Mouse (Mus musculus) forebrain, embryonic 14.5 days (tissue): Measurements from ENCODE around the gene Kcnip3. TPM values are rescaled to one million over a fixed set of nuclear protein-coding genes. Genes with fewer than 3 reads are reported as not detected.

Experiments used
- ATAC-seq: fragments of 200-750 bp; cut with Nextera tagmentation; 2 replicates; pipeline ENCODE4 v1.8.0; 2017; ENCODE audit warnings: mild to moderate bottlenecking, moderate library complexity
- DNase-seq: peaks from one replicate; pipeline ENCODE4 v3.0.0-alpha.2; 2015; ENCODE audit warnings: low spot score
- H3K27ac ChIP-seq: fragments of 300-500 bp; sonication (generic); 2 replicates; pipeline ENCODE4 v1.5.1; 2014; ENCODE audit warnings: low read depth, mild to moderate bottlenecking, control low read depth, low read length, moderate library complexity
- H3K27me3 ChIP-seq: fragments of 300-500 bp; sonication (generic); replicated peaks from 2 replicates; pipeline ENCODE4 v1.6.1; 2014; ENCODE audit warnings: low read length, control low read depth, mixed read lengths; ENCODE audit not compliant: control insufficient read depth, insufficient read depth
- H3K36me3 ChIP-seq: fragments of 300-500 bp; sonication (generic); 2 replicates; pipeline ENCODE4 v1.6.1; 2014; ENCODE audit warnings: low read length, control low read depth; ENCODE audit not compliant: control insufficient read depth, insufficient read depth
- H3K4me1 ChIP-seq: fragments of 300-500 bp; sonication (generic); 2 replicates; pipeline ENCODE4 v1.6.1; 2014; ENCODE audit warnings: antibody characterized with exemption, low read length, control low read depth; ENCODE audit not compliant: control insufficient read depth, insufficient read depth
- H3K4me2 ChIP-seq: fragments of 300-500 bp; sonication (generic); 2 replicates; pipeline ENCODE4 v1.6.1; 2014; ENCODE audit warnings: mild to moderate bottlenecking, control low read depth, low read length
- H3K4me3 ChIP-seq: fragments of 300-500 bp; sonication (generic); 2 replicates; pipeline ENCODE4 v1.5.1; 2014; ENCODE audit warnings: low read depth, low read length, control low read depth
- H3K9ac ChIP-seq: fragments of 300-500 bp; sonication (generic); 2 replicates; pipeline ENCODE4 v1.6.1; 2014; ENCODE audit warnings: mild to moderate bottlenecking, low read length, control low read depth, moderate library complexity
- H3K9me3 ChIP-seq: fragments of 300-500 bp; sonication (generic); replicated peaks from 2 replicates; pipeline ENCODE4 v1.6.1; 2016; ENCODE audit warnings: low read length, control low read depth, mixed read lengths; ENCODE audit not compliant: control insufficient read depth
- WGBS: fragments of 180-500 bp; shearing (Covaris S2); extraction: QIAGEN DNeasy Blood & Tissue Kit; methylation state at CpG from one replicate; pipeline ENCODE4 v1.1.7; 2014; 5-methylcytosine and 5-hydroxymethylcytosine counted together
- polyA plus RNA-seq: library from polyadenylated mRNA; unstranded; fragments of >200 nt; fragmentation: Nextera tagmentation; extraction: Ambion mirVana; gene quantifications from 2 replicates; pipeline ENCODE4 v1.2.1, GENCODE M21; 2014

Gene Kcnip3
- polyA plus RNA-seq, 1 experiment from 2014 or later, result 15.1 TPM

DNA sequence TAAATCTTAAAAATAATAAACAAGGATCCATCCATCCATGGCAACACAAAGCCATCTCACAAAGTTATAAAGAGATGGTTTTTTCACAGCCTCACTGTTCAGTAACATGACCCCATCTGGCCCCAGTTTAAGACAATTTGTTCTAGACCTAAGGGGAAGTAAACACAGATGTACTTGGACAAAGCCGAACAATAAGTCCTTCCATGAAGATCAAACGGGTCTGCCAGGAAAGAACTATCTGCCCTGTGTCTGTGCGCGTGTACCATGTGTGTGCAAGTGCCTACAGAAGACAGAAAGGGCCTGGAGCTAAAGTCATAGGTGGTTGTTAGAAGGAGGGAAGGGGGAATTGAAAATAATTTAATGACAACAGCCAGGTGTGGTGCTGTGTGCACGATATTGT lies 51.7 kb downstream of the Kcnip3 start:
- H3K4me2 ChIP-seq, result no peak overlapping the region
- no peaks in the 10 kb centered on the region for H3K4me1 ChIP-seq
- no peak overlapping the region for H3K27ac ChIP-seq
- no peaks in the 10 kb centered on the region for H3K36me3 ChIP-seq
- no peaks in the 10 kb centered on the region for H3K9me3 ChIP-seq
- ATAC-seq (no peak), DNase-seq (no peak)
- H3K4me3 ChIP-seq, result no peak overlapping the region
- no peaks in the 10 kb centered on the region for H3K27me3 ChIP-seq
- H3K9ac ChIP-seq, result no peak overlapping the region
- 92% methylated on average over 5 of the region's 5 CpGs for WGBS

DNA sequence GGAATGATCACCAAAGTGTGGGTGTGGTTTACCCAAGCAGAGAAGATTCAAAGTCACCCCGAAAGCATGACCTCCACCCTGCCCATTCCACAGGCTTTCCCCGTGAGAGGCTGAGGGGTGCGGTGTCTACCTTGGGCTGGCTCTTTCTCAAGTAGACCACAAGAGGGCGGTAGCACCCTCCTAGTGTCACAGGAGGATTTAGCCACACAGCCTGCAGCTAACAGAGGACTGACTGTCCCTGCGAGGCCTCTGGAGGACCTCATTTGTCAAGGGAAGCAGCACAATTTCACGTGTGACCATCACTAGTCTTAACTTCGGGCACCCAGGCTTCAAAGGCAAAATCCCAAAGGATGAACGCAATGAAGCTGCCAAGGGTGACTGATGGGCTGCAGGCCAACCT lies 59.6 kb downstream of the Kcnip3 start:
- no peak overlapping the region for H3K4me3 ChIP-seq
- no peaks in the 10 kb centered on the region for H3K4me1 ChIP-seq
- H3K4me2 ChIP-seq, result no peak overlapping the region
- no peaks in the 10 kb centered on the region for H3K36me3 ChIP-seq
- no peaks in the 10 kb centered on the region for H3K9me3 ChIP-seq
- DNase-seq (peak; percentile 83), ATAC-seq (peak; percentile 82)
- WGBS, result 14% methylated on average over 8 of the region's 8 CpGs
- no peak overlapping the region for H3K27ac ChIP-seq
- no peaks in the 10 kb centered on the region for H3K27me3 ChIP-seq
- H3K9ac ChIP-seq, result no peak overlapping the region

DNA sequence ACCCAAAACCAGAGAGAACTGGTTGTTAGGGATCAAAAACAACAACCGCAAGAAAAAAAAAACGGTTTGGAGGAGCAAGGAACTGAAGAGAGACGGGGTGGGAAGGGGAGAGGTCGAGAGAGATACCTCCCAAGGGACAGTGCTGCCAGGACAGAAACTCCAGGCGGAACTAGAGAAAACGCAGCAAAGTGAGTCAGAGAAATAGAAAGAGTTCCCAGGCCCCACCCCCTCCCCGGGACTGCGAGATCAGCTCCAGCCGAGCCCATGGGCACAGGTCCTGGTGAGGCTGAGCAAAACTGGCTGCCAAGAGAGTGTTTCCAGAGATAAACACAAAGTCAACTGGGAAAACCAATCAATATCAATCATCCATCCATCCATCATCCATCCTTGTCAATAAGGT lies 60.5 kb downstream of the Kcnip3 start:
- Histone ChIP-seq H3K27ac (no peak overlapping the region), H3K27me3 (no peaks in the 10 kb centered on the region), H3K9ac (no peak overlapping the region), H3K4me1 (no peaks in the 10 kb centered on the region), H3K9me3 (no peaks in the 10 kb centered on the region), H3K4me3 (no peak overlapping the region), H3K4me2 (no peak overlapping the region), H3K36me3 (no peaks in the 10 kb centered on the region)
- ATAC-seq, result no peak
- WGBS, result 65% methylated on average over 9 of the region's 9 CpGs
- DNase-seq, result no peak

DNA sequence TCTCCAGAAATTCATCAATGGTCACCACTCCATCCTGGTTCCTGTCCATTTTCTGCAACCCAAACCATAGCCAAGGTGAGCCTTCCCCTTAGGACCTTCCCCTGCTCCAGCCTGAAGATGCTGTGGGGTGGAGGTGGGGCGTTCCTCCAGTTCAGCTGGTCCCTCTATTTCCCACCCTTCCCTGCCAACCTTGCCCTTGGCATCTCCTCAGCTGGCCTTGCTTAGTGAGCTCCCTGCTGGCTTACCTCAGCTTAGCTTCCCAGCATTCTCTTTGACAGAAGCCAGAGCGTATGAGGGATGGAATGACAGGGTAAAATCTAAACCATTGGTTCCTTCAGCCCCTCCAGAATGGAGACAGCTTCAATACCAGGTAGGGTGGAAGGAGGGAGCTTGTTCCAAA lies 62.6 kb downstream of the Kcnip3 start:
- ATAC-seq, result no peak
- no peak for DNase-seq
- Histone ChIP-seq H3K9me3 (no peaks in the 10 kb centered on the region), H3K4me3 (no peak overlapping the region), H3K4me1 (no peaks in the 10 kb centered on the region), H3K27me3 (no peaks in the 10 kb centered on the region), H3K27ac (no peak overlapping the region), H3K4me2 (no peak overlapping the region), H3K36me3 (no peaks in the 10 kb centered on the region), H3K9ac (no peak overlapping the region)
- WGBS, result 74% methylated on average over 2 of the region's 2 CpGs

DNA sequence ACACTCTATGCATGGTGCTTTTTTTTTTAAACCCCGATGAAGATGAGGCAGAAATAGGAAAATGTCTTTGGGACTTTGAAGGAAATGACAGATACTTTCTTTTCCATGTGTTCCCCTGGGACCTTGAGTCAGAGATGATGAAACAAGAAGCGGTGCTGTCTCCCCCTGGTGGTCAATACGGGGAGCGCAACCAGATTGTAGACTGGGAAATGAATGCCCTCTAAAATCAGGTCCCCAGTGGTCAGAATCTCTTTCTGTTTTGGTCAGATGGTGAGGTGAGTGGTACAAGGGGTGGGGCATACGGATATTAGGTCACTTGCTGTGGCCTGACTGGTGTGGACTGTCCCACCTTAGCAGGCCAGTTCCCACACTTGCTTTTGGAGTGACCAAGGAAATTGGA lies 68.1 kb downstream of the Kcnip3 start:
- no peak overlapping the region for H3K27ac ChIP-seq
- H3K4me3 ChIP-seq, result no peak overlapping the region
- H3K4me1 ChIP-seq, result no peaks in the 10 kb centered on the region
- no peak overlapping the region for H3K9ac ChIP-seq
- no peaks in the 10 kb centered on the region for H3K36me3 ChIP-seq
- WGBS, result 2% methylated on average over 5 of the region's 5 CpGs
- H3K27me3 ChIP-seq, result no peaks in the 10 kb centered on the region
- H3K9me3 ChIP-seq, result no peaks in the 10 kb centered on the region
- no peak overlapping the region for H3K4me2 ChIP-seq
- DNase-seq (peak; percentile 79), ATAC-seq (no peak)

DNA sequence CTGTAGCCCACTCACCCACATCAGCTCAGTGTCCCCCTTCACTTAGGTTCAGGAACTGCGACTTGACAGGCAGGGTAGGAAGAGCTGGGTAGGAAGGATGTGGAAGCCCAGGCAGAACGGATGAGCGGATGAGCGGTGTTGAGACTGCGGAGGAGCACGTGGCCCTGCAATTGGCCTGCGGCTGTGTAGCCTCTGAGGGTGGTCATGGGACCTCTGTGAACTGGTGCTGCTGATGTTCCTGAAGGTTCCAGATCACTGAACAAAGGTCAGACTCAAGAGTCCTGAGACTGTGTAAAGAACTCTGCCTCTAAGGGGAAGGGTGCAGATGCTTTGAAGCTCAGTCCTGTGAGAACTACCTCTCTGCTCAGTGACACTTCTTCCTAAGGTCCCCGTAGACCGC lies 68.8 kb downstream of the Kcnip3 start:
- H3K4me1 ChIP-seq, result no peaks in the 10 kb centered on the region
- no peaks in the 10 kb centered on the region for H3K36me3 ChIP-seq
- ATAC-seq, result no peak
- H3K27me3 ChIP-seq, result no peaks in the 10 kb centered on the region
- H3K9me3 ChIP-seq, result no peaks in the 10 kb centered on the region
- no peak for DNase-seq
- no peak overlapping the region for H3K9ac ChIP-seq
- H3K27ac ChIP-seq, result no peak overlapping the region
- WGBS, result 75% methylated on average over 9 of the region's 9 CpGs
- no peak overlapping the region for H3K4me3 ChIP-seq
- no peak overlapping the region for H3K4me2 ChIP-seq

DNA sequence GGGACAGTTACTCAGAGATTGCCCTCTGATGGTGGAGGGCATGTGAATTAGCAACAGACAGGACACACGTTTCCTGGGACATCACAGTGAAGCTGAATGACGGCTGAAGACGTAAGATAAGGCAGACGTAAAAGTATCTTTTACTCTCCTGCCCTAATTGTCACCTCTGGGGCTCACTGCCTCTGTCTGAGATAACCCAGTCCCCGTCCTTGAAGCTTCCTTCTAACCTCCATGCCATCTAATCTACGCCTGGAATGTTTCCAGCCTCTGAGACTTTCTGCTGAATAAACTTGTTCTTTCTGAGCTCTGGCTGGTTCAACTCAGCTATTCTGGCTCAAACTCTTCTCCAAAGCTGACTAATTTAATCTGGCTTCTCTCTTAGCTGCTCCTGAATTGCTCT lies 70.1 kb downstream of the Kcnip3 start:
- WGBS, result 57% methylated on average over 6 of the region's 6 CpGs
- Histone ChIP-seq H3K27me3 (no peaks in the 10 kb centered on the region), H3K9me3 (no peaks in the 10 kb centered on the region)

DNA sequence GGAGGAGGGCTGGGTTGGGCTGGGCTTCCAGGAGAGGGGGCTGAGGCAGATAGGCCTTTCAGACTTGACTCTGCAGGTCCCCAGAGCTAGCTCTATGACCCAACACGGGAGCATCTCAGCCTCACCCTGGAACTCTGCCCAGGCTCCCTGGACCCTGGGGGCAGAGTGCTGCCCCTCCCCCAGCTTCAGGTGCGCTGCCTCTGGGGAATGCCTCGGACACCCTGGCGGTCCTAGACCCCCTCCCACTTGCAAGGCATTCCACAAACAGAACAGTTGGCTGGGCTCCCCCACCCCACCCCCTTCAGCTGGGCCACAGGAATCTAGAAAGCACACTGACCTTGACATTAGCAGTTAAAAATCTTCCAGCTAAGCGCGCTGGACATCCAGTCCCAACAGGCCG lies 72.2 kb downstream of the Kcnip3 start:
- no peaks in the 10 kb centered on the region for H3K9me3 ChIP-seq
- WGBS, result 52% methylated on average over 7 of the region's 7 CpGs
- no peaks in the 10 kb centered on the region for H3K36me3 ChIP-seq
- H3K27me3 ChIP-seq, result no peaks in the 10 kb centered on the region
- no peak for ATAC-seq
- H3K4me3 ChIP-seq, result no peak overlapping the region
- H3K27ac ChIP-seq, result no peak overlapping the region
- H3K4me2 ChIP-seq, result no peak overlapping the region
- peaks cover 1% of the 10 kb centered on the region for H3K4me1 ChIP-seq
- H3K9ac ChIP-seq, result no peak overlapping the region
- DNase-seq, result no peak

More for the DNA sequence above, 70.1 kb downstream of the Kcnip3 start:
- Histone ChIP-seq H3K4me2 (no peak overlapping the region), H3K4me1 (no peaks in the 10 kb centered on the region), H3K27ac (no peak overlapping the region), H3K9ac (no peak overlapping the region), H3K36me3 (no peaks in the 10 kb centered on the region), H3K4me3 (no peak overlapping the region)
- DNase-seq (no peak), ATAC-seq (no peak)

DNA sequence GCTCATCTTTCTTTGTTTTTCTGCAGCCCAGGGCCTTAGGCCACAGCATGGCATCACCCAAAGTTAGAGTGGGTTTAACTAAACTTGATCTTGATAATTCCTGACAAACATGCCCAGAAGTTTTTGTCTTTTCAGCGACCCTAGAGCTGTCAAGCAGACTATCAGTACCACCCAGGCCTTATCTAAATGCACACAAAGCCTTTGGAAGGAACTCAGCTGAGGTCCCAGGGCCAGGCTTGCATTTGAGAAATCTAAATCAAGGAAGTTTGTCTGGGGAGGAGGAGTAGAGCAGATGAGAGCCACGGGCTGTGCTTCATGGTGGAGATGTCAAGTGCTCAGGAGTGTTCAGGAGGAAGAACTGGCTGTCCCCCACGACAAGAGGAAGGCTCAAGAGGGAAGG lies 75.0 kb downstream of the Kcnip3 start:
- Histone ChIP-seq H3K4me2 (no peak overlapping the region), H3K4me3 (no peak overlapping the region), H3K36me3 (no peaks in the 10 kb centered on the region), H3K4me1 (peaks cover 9% of the 10 kb centered on the region), H3K27ac (no peak overlapping the region), H3K27me3 (no peaks in the 10 kb centered on the region), H3K9ac (no peak overlapping the region), H3K9me3 (no peaks in the 10 kb centered on the region)
- ATAC-seq, result no peak
- WGBS, result 67% methylated on average over 3 of the region's 3 CpGs
- DNase-seq, result no peak
